Mouse (Mus musculus): ENCODE data around the gene Olfr1295. TPM values are rescaled to one million over a fixed set of nuclear protein-coding genes. Genes with fewer than 3 reads are reported as not detected.
A peak's percentile ranks its signal among the peaks of the same experiment; 100 is the strongest.

The Olfr1295 gene
- not detected in 2 replicates for total RNA-seq (2012; rRNA removed)

- Histone ChIP-seq H3K27ac (ENCODE audit: insufficient read depth, low read depth, low read length, poor library complexity, severe bottlenecking) (no peak within 1 kb of the TSS), H3K9me3 (ENCODE audit: control insufficient read depth, insufficient read depth, low read depth, low read length) (no peaks in the 10 kb centered on the region), H3K9ac (ENCODE audit: insufficient read depth, low read depth, low read length, poor library complexity, severe bottlenecking) (no peak within 1 kb of the TSS), H3K4me1 (ENCODE audit: control insufficient read depth in 2 of 2, insufficient read depth in 2 of 2, low read length in 2 of 2, poor library complexity in 1 of 2) (no peaks in the 10 kb centered on the region), H3K36me3 (ENCODE audit: control insufficient read depth, insufficient read depth, low read length, poor library complexity, severe bottlenecking) (no peaks in the 10 kb centered on the region), H3K4me3 (ENCODE audit: insufficient read depth in 1 of 2, low read depth in 1 of 2, low read length in 2 of 2, poor library complexity in 1 of 2, severe bottlenecking in 1 of 2) (no peak within 1 kb of the TSS)
- TF ChIP-seq ZNF384 (IDR thresholded peaks at IDR 0.05; ENCODE audit: low read depth, low read length) (no peak), HCFC1 (IDR thresholded peaks at IDR 0.05; ENCODE audit: borderline replicate concordance, insufficient read depth, low read length) (no peak), MAFK (IDR thresholded peaks at IDR 0.05; ENCODE audit: insufficient read depth, low read depth, low read length) (no peak)
- no peak for DNase-seq (ENCODE audit: low read depth, low spot score)
- in situ Hi-C loops (cut with MboI; ENCODE audit: low sequenced_read_pairs in 2 of 2, unreplicated experiment in 2 of 2) = no loop called here
Observed at GRCm38 (mm10) chr2:111569581-111569980, at the start of gene Olfr1295. TSS of gene Olfr1295 (minus strand) at chr2:111569681.

- Histone ChIP-seq H3K4me1 (ENCODE audit: control insufficient read depth in 2 of 2, insufficient read depth in 2 of 2, low read length in 2 of 2, poor library complexity in 1 of 2) (no peaks in the 10 kb centered on the region), H3K4me3 (ENCODE audit: insufficient read depth in 1 of 2, low read depth in 1 of 2, low read length in 2 of 2, poor library complexity in 1 of 2, severe bottlenecking in 1 of 2) (no peak within 1 kb of the TSS), H3K36me3 (ENCODE audit: control insufficient read depth, insufficient read depth, low read length, poor library complexity, severe bottlenecking) (no peaks in the 10 kb centered on the region), H3K9me3 (ENCODE audit: control insufficient read depth, insufficient read depth, low read depth, low read length) (no peaks in the 10 kb centered on the region), H3K9ac (ENCODE audit: insufficient read depth, low read depth, low read length, poor library complexity, severe bottlenecking) (no peak within 1 kb of the TSS), H3K27ac (ENCODE audit: insufficient read depth, low read depth, low read length, poor library complexity, severe bottlenecking) (no peak within 1 kb of the TSS)
- no peak for DNase-seq (ENCODE audit: low read depth, low spot score)
- TF ChIP-seq MAFK (IDR thresholded peaks at IDR 0.05; ENCODE audit: insufficient read depth, low read depth, low read length) (no peak), ZNF384 (IDR thresholded peaks at IDR 0.05; ENCODE audit: low read depth, low read length) (no peak), HCFC1 (IDR thresholded peaks at IDR 0.05; ENCODE audit: borderline replicate concordance, insufficient read depth, low read length) (no peak), ZC3H11A (IDR thresholded peaks at IDR 0.05; ENCODE audit: borderline replicate concordance, low read depth, low read length) (no peak), CHD2 (IDR thresholded peaks at IDR 0.05; ENCODE audit: low read depth, low read length) (no peak)
- in situ Hi-C loops (cut with MboI; ENCODE audit: low sequenced_read_pairs in 2 of 2, unreplicated experiment in 2 of 2) = no loop called here
Observed at GRCm38 (mm10) chr2:111540191-111540590, 29.3 kb downstream of the Olfr1295 start, which contains the start of gene Olfr1294. TSS of gene Olfr1294 (minus strand) at chr2:111540291.

- no peak for DNase-seq (ENCODE audit: low read depth, low spot score)
- no peak within 1 kb of the TSS for H3K9ac ChIP-seq (ENCODE audit: insufficient read depth, low read depth, low read length, poor library complexity, severe bottlenecking)
- no peak within 1 kb of the TSS for H3K27ac ChIP-seq (ENCODE audit: insufficient read depth, low read depth, low read length, poor library complexity, severe bottlenecking)
- H3K9me3 ChIP-seq (ENCODE audit: control insufficient read depth, insufficient read depth, low read depth, low read length) = no peaks in the 10 kb centered on the region
- no peaks in the 10 kb centered on the region for H3K36me3 ChIP-seq (ENCODE audit: control insufficient read depth, insufficient read depth, low read length, poor library complexity, severe bottlenecking)
- H3K4me1 ChIP-seq (ENCODE audit: control insufficient read depth in 2 of 2, insufficient read depth in 2 of 2, low read length in 2 of 2, poor library complexity in 1 of 2) = no peaks in the 10 kb centered on the region
- no peak for TF ChIP-seq HCFC1 (IDR thresholded peaks at IDR 0.05; ENCODE audit: borderline replicate concordance, insufficient read depth, low read length)
- no peak for TF ChIP-seq ZNF384 (IDR thresholded peaks at IDR 0.05; ENCODE audit: low read depth, low read length)
- TF ChIP-seq MAFK (IDR thresholded peaks at IDR 0.05; ENCODE audit: insufficient read depth, low read depth, low read length) = no peak
- TF ChIP-seq CHD2 (IDR thresholded peaks at IDR 0.05; ENCODE audit: low read depth, low read length) = no peak
- no peak for TF ChIP-seq ZC3H11A (IDR thresholded peaks at IDR 0.05; ENCODE audit: borderline replicate concordance, low read depth, low read length)
- H3K4me3 ChIP-seq (ENCODE audit: insufficient read depth in 1 of 2, low read depth in 1 of 2, low read length in 2 of 2, poor library complexity in 1 of 2, severe bottlenecking in 1 of 2) = no peak within 1 kb of the TSS
- in situ Hi-C loops (cut with MboI; ENCODE audit: low sequenced_read_pairs in 2 of 2, unreplicated experiment in 2 of 2) = no loop called here
Observed at GRCm38 (mm10) chr2:111524903-111525302, 44.6 kb downstream of the Olfr1295 start, which contains the start of gene Olfr1293-ps. TSS of gene Olfr1293-ps (plus strand) at chr2:111525203.

GRCm38 (mm10) chr2:111517451-111517850 lies 52.0 kb downstream of the Olfr1295 start:
- H3K27ac ChIP-seq (ENCODE audit: insufficient read depth, low read depth, low read length, poor library complexity, severe bottlenecking) = no peak overlapping the region
- no peaks in the 10 kb centered on the region for H3K9me3 ChIP-seq (ENCODE audit: control insufficient read depth, insufficient read depth, low read depth, low read length)
- no peak overlapping the region for H3K9ac ChIP-seq (ENCODE audit: insufficient read depth, low read depth, low read length, poor library complexity, severe bottlenecking)
- TF ChIP-seq ZC3H11A (IDR thresholded peaks at IDR 0.05; ENCODE audit: borderline replicate concordance, low read depth, low read length) (no peak), MAFK (IDR thresholded peaks at IDR 0.05; ENCODE audit: insufficient read depth, low read depth, low read length) (no peak), ZNF384 (IDR thresholded peaks at IDR 0.05; ENCODE audit: low read depth, low read length) (no peak), HCFC1 (IDR thresholded peaks at IDR 0.05; ENCODE audit: borderline replicate concordance, insufficient read depth, low read length) (no peak), CHD2 (IDR thresholded peaks at IDR 0.05; ENCODE audit: low read depth, low read length) (no peak)
- H3K4me1 ChIP-seq (ENCODE audit: control insufficient read depth in 2 of 2, insufficient read depth in 2 of 2, low read length in 2 of 2, poor library complexity in 1 of 2) = peaks cover 0 to 3% of the 10 kb centered on the region in 2 experiments; a peak in 2 of 4 replicates
- DNase-seq (ENCODE audit: low read depth, low spot score) = no peak
- peak overlapping the region in 1 of 2 experiments; percentile 10; a peak in 1 of 4 replicates for H3K4me3 ChIP-seq (ENCODE audit: insufficient read depth in 1 of 2, low read depth in 1 of 2, low read length in 2 of 2, poor library complexity in 1 of 2, severe bottlenecking in 1 of 2)
- in situ Hi-C loops (cut with MboI; ENCODE audit: low sequenced_read_pairs in 2 of 2, unreplicated experiment in 2 of 2) = no loop called here
- no peaks in the 10 kb centered on the region for H3K36me3 ChIP-seq (ENCODE audit: control insufficient read depth, insufficient read depth, low read length, poor library complexity, severe bottlenecking)

Other genes starting within 250 kb of the Olfr1295 start
- not detected in 2 replicates for gene Olfr1281, start 243.2 kb downstream of the Olfr1295 start, total RNA-seq (2012; rRNA removed)
- gene Olfr1282, start 233.6 kb downstream of the Olfr1295 start, total RNA-seq (2012; rRNA removed) = not detected in 2 replicates
- gene Olfr1283, start 202.9 kb downstream of the Olfr1295 start, total RNA-seq (2012; rRNA removed) = not detected in 2 replicates
- not detected in 2 replicates for gene Olfr1284, start 194.2 kb downstream of the Olfr1295 start, total RNA-seq (2012; rRNA removed)
- not detected in 2 replicates for gene Olfr1286, start 146.6 kb downstream of the Olfr1295 start, total RNA-seq (2012; rRNA removed)
- not detected in 2 replicates for gene Olfr1287, start 120.5 kb downstream of the Olfr1295 start, total RNA-seq (2012; rRNA removed)
- not detected in 2 replicates for gene Olfr1288, start 95.6 kb downstream of the Olfr1295 start, total RNA-seq (2012; rRNA removed)
- gene Olfr1289, start 88.9 kb downstream of the Olfr1295 start, total RNA-seq (2012; rRNA removed) = not detected in 2 replicates
- gene Olfr1290, start 75.9 kb downstream of the Olfr1295 start, total RNA-seq (2012; rRNA removed) = 0.13 TPM in 1 of 2 replicates, not detected in the other
- gene Olfr1291-ps1, start 72.5 kb downstream of the Olfr1295 start, total RNA-seq (2012; rRNA removed) = not detected in 2 replicates
- gene Olfr1293-ps, start 44.5 kb downstream of the Olfr1295 start, total RNA-seq (2012; rRNA removed) = not detected in 2 replicates
- not detected in 2 replicates for gene Olfr1294, start 29.4 kb downstream of the Olfr1295 start, total RNA-seq (2012; rRNA removed)
- not detected in 2 replicates for gene Olfr1297, start 56.8 kb upstream of the Olfr1295 start, total RNA-seq (2012; rRNA removed)
- gene Olfr1298, start 79.5 kb upstream of the Olfr1295 start, total RNA-seq (2012; rRNA removed) = not detected in 2 replicates
- not detected in 2 replicates for gene Olfr1299, start 91.7 kb upstream of the Olfr1295 start, total RNA-seq (2012; rRNA removed)
- not detected in 2 replicates for gene Olfr1301, start 181.3 kb upstream of the Olfr1295 start, total RNA-seq (2012; rRNA removed)
- not detected in 2 replicates for gene Olfr1302, start 207.7 kb upstream of the Olfr1295 start, total RNA-seq (2012; rRNA removed)

All from ES-E14 (cell line).